Mouse (Mus musculus) CH12.LX (cell line): Measurements from ENCODE around the gene Btg1. TPM values are rescaled to one million over a fixed set of nuclear protein-coding genes. Genes with fewer than 3 reads are reported as not detected.

Experiments used
- DNase-seq: peaks from one replicate; pipeline ENCODE4 v3.0.0-alpha.2; 2013; ENCODE audit errors: extremely low read depth
- H3K27ac ChIP-seq: 2 replicates; pipeline ENCODE4 v1.5.1; 2012; ENCODE audit warnings: low read depth, mild to moderate bottlenecking, control low read depth, moderate library complexity; ENCODE audit not compliant: insufficient read depth
- H3K27me3 ChIP-seq: replicated peaks from 2 replicates; pipeline ENCODE3; 2012; ENCODE audit warnings: inconsistent platforms
- H3K36me3 ChIP-seq, 2 experiments: replicated peaks in 1 of 2; 2 replicates each; pipeline versions ENCODE3 to v1.6.1; 2012; ENCODE audit warnings: inconsistent platforms in 1 of 2, low read length in 1 of 2, mild to moderate bottlenecking in 1 of 2, mixed read lengths in 1 of 2, moderate library complexity in 1 of 2; ENCODE audit not compliant: control insufficient read depth in 1 of 2, insufficient read depth in 1 of 2
- H3K4me1 ChIP-seq, 2 experiments: 2 replicates each; pipeline ENCODE4 v1.6.1; 2012; ENCODE audit warnings: inconsistent platforms in 1 of 2, moderate library complexity in 1 of 2; ENCODE audit not compliant: insufficient read depth in 2 of 2, control insufficient read depth in 1 of 2
- H3K4me2 ChIP-seq: 2 replicates; pipeline ENCODE4 v1.6.1; 2012; ENCODE audit warnings: low read depth, mild to moderate bottlenecking, control low read depth; ENCODE audit not compliant: poor library complexity, insufficient read depth, severe bottlenecking
- H3K4me3 ChIP-seq, 3 experiments: fragments of 150-350 bp in 1 of 3; sonication (generic) in 1 of 3; replicated peaks in 1 of 3; 2 replicates each; pipeline versions ENCODE3 to v1.5.1; 2011 to 2012; ENCODE audit warnings: low read depth in 2 of 3, low read length in 2 of 3, mild to moderate bottlenecking in 2 of 3, moderate library complexity in 2 of 3, control low read depth in 1 of 3, improper control_type of control experiment in 1 of 3, inconsistent platforms in 1 of 3, mixed read lengths in 1 of 3; ENCODE audit not compliant: poor library complexity in 1 of 3
- H3K79me2 ChIP-seq: replicated peaks from 2 replicates; pipeline ENCODE4 v1.6.1; 2012; ENCODE audit warnings: mild to moderate bottlenecking, moderate library complexity; ENCODE audit not compliant: control insufficient read depth, poor library complexity, insufficient read depth, severe bottlenecking; ENCODE audit errors: extremely low read depth
- H3K9ac ChIP-seq: 2 replicates; pipeline ENCODE4 v1.6.1; 2012; ENCODE audit warnings: low read depth, mild to moderate bottlenecking, control low read depth, moderate library complexity; ENCODE audit not compliant: insufficient read depth
- H3K9me3 ChIP-seq: replicated peaks from 2 replicates; pipeline ENCODE3; 2012; ENCODE audit warnings: low read length, inconsistent platforms, mixed read lengths
- CHD1 ChIP-seq: IDR thresholded peaks from 2 replicates; pipeline ENCODE4 v1.6.1; 2012; ENCODE audit warnings: low read depth, low read length, improper control_type of control experiment, inconsistent platforms
- ELF1 ChIP-seq: IDR thresholded peaks from 2 replicates; pipeline ENCODE4 v1.6.1; 2014; ENCODE audit warnings: low read depth, mild to moderate bottlenecking, inconsistent platforms, low read length, improper control_type of control experiment
- EP300 ChIP-seq: IDR thresholded peaks from 2 replicates; pipeline ENCODE4 v1.6.1; 2011; ENCODE audit warnings: low read length, improper control_type of control experiment
- ETS1 ChIP-seq: conservative IDR thresholded peaks from 2 replicates; pipeline ENCODE4 v1.6.1; 2012; ENCODE audit warnings: low read depth, mild to moderate bottlenecking, inconsistent platforms, low read length, improper control_type of control experiment, moderate library complexity
- IRF4 ChIP-seq: IDR thresholded peaks from 2 replicates; pipeline ENCODE4 v1.6.1; 2014; ENCODE audit warnings: low read depth, mild to moderate bottlenecking, inconsistent platforms, low read length, improper control_type of control experiment
- JUND ChIP-seq: conservative IDR thresholded peaks from 2 replicates; pipeline ENCODE4 v1.6.1; 2011; ENCODE audit warnings: low read depth, low read length, improper control_type of control experiment
- MAX ChIP-seq: IDR thresholded peaks from 2 replicates; pipeline ENCODE4 v1.6.1; 2011; ENCODE audit warnings: low read length, improper control_type of control experiment
- NELFE ChIP-seq: IDR thresholded peaks from 2 replicates; pipeline ENCODE4 v1.6.1; 2011; ENCODE audit warnings: low read depth, low read length, improper control_type of control experiment
- PAX5 ChIP-seq: IDR thresholded peaks from 2 replicates; pipeline ENCODE4 v1.6.1; 2012; ENCODE audit warnings: low read length, inconsistent platforms, mixed read lengths
- RCOR1 ChIP-seq: conservative IDR thresholded peaks from 2 replicates; pipeline ENCODE4 v1.6.1; 2012; ENCODE audit warnings: low read depth, mild to moderate bottlenecking, inconsistent platforms, low read length, improper control_type of control experiment
- SIN3A ChIP-seq: IDR thresholded peaks from 2 replicates; pipeline ENCODE4 v1.6.1; 2012; ENCODE audit warnings: low read length, improper control_type of control experiment, inconsistent platforms
- SMC3 ChIP-seq: IDR thresholded peaks from 2 replicates; pipeline ENCODE4 v1.6.1; 2011; ENCODE audit warnings: low read depth, low read length, improper control_type of control experiment
- TBP ChIP-seq: conservative IDR thresholded peaks from 2 replicates; pipeline ENCODE4 v1.6.1; 2011; ENCODE audit warnings: low read depth, low read length, improper control_type of control experiment
- TCF12 ChIP-seq: IDR thresholded peaks from 2 replicates; pipeline ENCODE4 v1.6.1; 2014; ENCODE audit warnings: low read depth, mild to moderate bottlenecking, inconsistent platforms, low read length, improper control_type of control experiment
- ZKSCAN1 ChIP-seq: IDR thresholded peaks from 2 replicates; pipeline ENCODE4 v1.6.1; 2012; ENCODE audit warnings: low read depth, inconsistent platforms, low read length, improper control_type of control experiment, borderline replicate concordance
- ZNF384 ChIP-seq: IDR thresholded peaks from 2 replicates; pipeline ENCODE4 v1.6.1; 2012; ENCODE audit warnings: low read depth, low read length, improper control_type of control experiment, inconsistent platforms
- dilution Hi-C: fragments of 300-500 bp; cut with MboI; formaldehyde crosslinking; loops from 2 replicates; pipeline ENCODE4 v1.14.3; 2020; ENCODE audit warnings: low sequenced_read_pairs; ENCODE audit not compliant: extremely low pct_unique_long_range_greater_than_20kb, extremely low pct_ligation_motif_present
- in situ Hi-C: fragments of 300-500 bp; cut with MboI; formaldehyde crosslinking; loops from 3 replicates; pipeline ENCODE4 v1.14.3; 2019; ENCODE audit warnings: low sequenced_read_pairs, low pct_ligation_motif_present, low pct_unique_long_range_greater_than_20kb, mixed read lengths
- polyA plus RNA-seq: library from polyadenylated mRNA; unstranded; fragments of >175 nt; gene quantifications from 2 replicates; pipeline ENCODE4 v1.2.1, GENCODE M21; 2012; ENCODE audit warnings: low read depth; ENCODE audit not compliant: insufficient read length
- total RNA-seq, 2 experiments: library from RNA; depleted of rRNA; stranded (reverse); fragments of 300-350 nt in 1 of 2; fragments of >200 nt in 1 of 2; gene quantifications; 2 replicates each; pipeline ENCODE4 v1.2.3; 2012 to 2014

Btg1 gene
- total and polyA plus RNA-seq, 3 experiments, result 15.8 to 25.1 (median 20.5) TPM

GRCm38 (mm10) chr10:96621361-96621945 is 4.6 kb downstream of the Btg1 start:
- DNase-seq, result no peak

GRCm38 (mm10) chr10:96621980-96622645 is 5.3 kb downstream of the Btg1 start:
- Histone ChIP-seq H3K4me2 (peak overlapping the region; percentile 88), H3K36me3 (peaks cover 9 to 40% of the 10 kb centered on the region in 2 experiments)

More at GRCm38 (mm10) chr10:96621361-96621945, 4.6 kb downstream of the Btg1 start:
- no peaks in the 10 kb centered on the region for H3K27me3 ChIP-seq
- peaks cover 69% of the 10 kb centered on the region for H3K79me2 ChIP-seq
- no peaks in the 10 kb centered on the region for H3K9me3 ChIP-seq
- H3K27ac ChIP-seq, result no peak overlapping the region
- peaks cover 14 to 51% of the 10 kb centered on the region in 2 experiments for H3K4me1 ChIP-seq
- peak overlapping the region; percentile 54; the same call in 1 of the 2 replicates for H3K9ac ChIP-seq
- H3K4me3 ChIP-seq, result peak overlapping the region in 2 of 3 experiments; percentile 48 to 61
- peak overlapping the region; percentile 88 for H3K4me2 ChIP-seq
- in situ Hi-C loops, result loop anchor here (10.0 to 25.0 kb wide), 4 partner anchors 103 to 691 kb away; no protein-coding TSS in a partner anchor
- H3K36me3 ChIP-seq, result peaks cover 9 to 39% of the 10 kb centered on the region in 2 experiments
- dilution Hi-C loops, result no loop called here
- peak; percentile 2; the same call in 1 of the 2 replicates for TF ChIP-seq SIN3A
- peak; percentile 97 for TF ChIP-seq CHD1
- TF ChIP-seq NELFE, result no peak
- TF ChIP-seq, all 38 proteins: peak for 2

More at GRCm38 (mm10) chr10:96621980-96622645, 5.3 kb downstream of the Btg1 start:
- DNase-seq, result no peak
- Histone ChIP-seq H3K4me1 (peaks cover 14 to 51% of the 10 kb centered on the region in 2 experiments), H3K9ac (peak overlapping the region; percentile 54; the same call in 1 of the 2 replicates), H3K27ac (no peak overlapping the region), H3K9me3 (no peaks in the 10 kb centered on the region), H3K4me3 (peak overlapping the region in 2 of 3 experiments; percentile 48 to 61), H3K79me2 (peaks cover 70% of the 10 kb centered on the region), H3K27me3 (no peaks in the 10 kb centered on the region)
- TF ChIP-seq IRF4 (no peak), EP300 (no peak), ZNF384 (no peak), TBP (no peak), ZKSCAN1 (no peak), RCOR1 (no peak), SMC3 (no peak), ELF1 (no peak), ETS1 (no peak), PAX5 (no peak), MAX (no peak), TCF12 (no peak), JUND (no peak)
- dilution Hi-C loops, result no loop called here
- in situ Hi-C loops, result loop anchor here (10.0 to 25.0 kb wide), 4 partner anchors 103 to 690 kb away; no protein-coding TSS in a partner anchor
